ENCODE assay signal across 19 mouse cellular contexts in genomic region chr10:68465737-68466327, GRCm38 (mm10).
DNase-seq lines count a peak whose midpoint lies in the region; ATAC-seq and TF ChIP-seq lines count a peak whose summit lies in the region.
"Had no signal": no experiment of that assay in that cellular context is flagged by ENCODE, and none has a peak within 500 bp of the region (broad histone marks: within the 10 kb centered on the region; RNA-seq: fewer than 3 reads in every experiment).

No protein-coding gene starts in this region.

- H3K4me3 ChIP-seq in intestine, embryonic 15.5 days (replicated peaks): no peak overlapping the region
- no peak overlapping the region for H3K4me3 ChIP-seq in intestine, embryonic 16.5 days (ENCODE audit: low read length)
- no peak overlapping the region for H3K4me3 ChIP-seq in liver, adult 2 months (ENCODE audit: insufficient read depth, low read depth, low read length)
- no peak overlapping the region for H3K4me3 ChIP-seq in embryonic facial prominence, embryonic 10.5 days
- H3K4me3 ChIP-seq in stomach, embryonic 15.5 days (replicated peaks): no peak overlapping the region
- H3K4me3 ChIP-seq: forebrain, embryonic 12.5 days; heart, embryonic 10.5 days; hindbrain, embryonic 12.5 days had no signal

- peak; percentile 58 for DNase-seq in liver, adult 2 months (ENCODE audit: extremely low read depth, low read depth, low spot score)
- no peak for DNase-seq in liver
- no peak for DNase-seq in embryonic facial prominence, embryonic 10.5 days (ENCODE audit: low spot score)
- no peak for DNase-seq in layer of hippocampus, postnatal 10 days (ENCODE audit: low spot score in 2 of 2)
- DNase-seq: adrenal gland, postnatal 10 days; cerebellum, adult 11-12 months; cerebellum, adult 9-10 months; cerebellum, postnatal 25 days; gastrocnemius, postnatal 10 days; heart, adult 18-20 months; heart, postnatal 10 days; heart, postnatal 4 days had no signal

- no peaks in the 10 kb centered on the region for H3K79me2 ChIP-seq in liver, adult 2 months (ENCODE audit: control insufficient read depth, insufficient read depth, low read length)

- no peaks in the 10 kb centered on the region for H3K27me3 ChIP-seq in intestine, embryonic 15.5 days (replicated peaks)
- H3K27me3 ChIP-seq in intestine, embryonic 16.5 days (replicated peaks; ENCODE audit: control insufficient read depth, insufficient read depth, low read length): no peaks in the 10 kb centered on the region
- H3K27me3 ChIP-seq in liver, adult 2 months (ENCODE audit: control insufficient read depth, insufficient read depth, low read length): no peaks in the 10 kb centered on the region
- H3K27me3 ChIP-seq in embryonic facial prominence, embryonic 10.5 days (replicated peaks; ENCODE audit: low read depth, poor library complexity, severe bottlenecking): no peaks in the 10 kb centered on the region
- H3K27me3 ChIP-seq in stomach, embryonic 15.5 days (replicated peaks): no peaks in the 10 kb centered on the region
- H3K27me3 ChIP-seq: forebrain, embryonic 12.5 days; hindbrain, embryonic 12.5 days had no signal

- H3K9ac ChIP-seq in intestine, embryonic 15.5 days: no peak overlapping the region
- no peak overlapping the region for H3K9ac ChIP-seq in intestine, embryonic 16.5 days (ENCODE audit: low read depth, low read length)
- no peak overlapping the region for H3K9ac ChIP-seq in liver, adult 2 months (ENCODE audit: low read depth, low read length)
- H3K9ac ChIP-seq in stomach, embryonic 15.5 days: no peak overlapping the region
- H3K9ac ChIP-seq: forebrain, embryonic 12.5 days; hindbrain, embryonic 12.5 days had no signal

- no peak for TF ChIP-seq POLR2A in liver, adult 2 months (IDR thresholded peaks at IDR 0.05; ENCODE audit: extremely low read depth, insufficient read depth, low read length)

- peak; percentile 56; the same call in 1 of the 2 replicates for ATAC-seq in intestine, embryonic 15.5 days
- ATAC-seq in intestine, embryonic 16.5 days: no peak
- ATAC-seq in stomach, embryonic 15.5 days (ENCODE audit: insufficient read depth, low FRiP score, low read depth): no peak
- ATAC-seq: forebrain, embryonic 16.5 days had no signal

- H3K4me1 ChIP-seq in intestine, embryonic 15.5 days (replicated peaks): no peaks in the 10 kb centered on the region
- 0 out of 2 replicates have a peak, but pooled peaks cover 4% of the 10 kb centered on the region for H3K4me1 ChIP-seq in intestine, embryonic 16.5 days (ENCODE audit: control insufficient read depth, insufficient read depth, low read length)
- peaks cover 5% of the 10 kb centered on the region; the same call in 1 of the 2 replicates for H3K4me1 ChIP-seq in liver, adult 2 months (ENCODE audit: control insufficient read depth, insufficient read depth, low read length)
- peaks cover 5% of the 10 kb centered on the region; the same call in 1 of the 2 replicates for H3K4me1 ChIP-seq in embryonic facial prominence, embryonic 10.5 days
- no peaks in the 10 kb centered on the region for H3K4me1 ChIP-seq in stomach, embryonic 15.5 days
- H3K4me1 ChIP-seq: forebrain, embryonic 12.5 days; heart, embryonic 10.5 days; hindbrain, embryonic 12.5 days had no signal

- WGBS in intestine, embryonic 15.5 days: 38% methylated on average over 4 of the region's 4 CpGs
- WGBS in intestine, embryonic 16.5 days: 58% methylated on average over 4 of the region's 4 CpGs
- 90% methylated on average over 4 of the region's 4 CpGs for whole genome bisulfite sequencing in liver, adult 2 months
- WGBS in embryonic facial prominence, embryonic 10.5 days: 83% methylated on average over 4 of the region's 4 CpGs
- WGBS in stomach, embryonic 15.5 days: 45% methylated on average over 4 of the region's 4 CpGs

- H3K4me2 ChIP-seq in intestine, embryonic 15.5 days (replicated peaks): no peak overlapping the region
- H3K4me2 ChIP-seq in intestine, embryonic 16.5 days (ENCODE audit: low read depth, low read length): no peak overlapping the region
- H3K4me2 ChIP-seq in stomach, embryonic 15.5 days: no peak overlapping the region
- H3K4me2 ChIP-seq: forebrain, embryonic 12.5 days; hindbrain, embryonic 12.5 days had no signal

- TF ChIP-seq CTCF in liver, adult 2 months (IDR thresholded peaks at IDR 0.05; ENCODE audit: low read depth, low read length): no peak

- no peak overlapping the region for H3K27ac ChIP-seq in intestine, embryonic 15.5 days
- H3K27ac ChIP-seq in intestine, embryonic 16.5 days (ENCODE audit: low read length): no peak overlapping the region
- H3K27ac ChIP-seq in liver, adult 2 months (replicated peaks; ENCODE audit: insufficient read depth, low read depth, low read length): no peak overlapping the region
- H3K27ac ChIP-seq in embryonic facial prominence, embryonic 10.5 days (replicated peaks): 0 out of 2 replicates have a peak overlapping the region, but pooled peaks have one; percentile 10
- H3K27ac ChIP-seq in stomach, embryonic 15.5 days: peak overlapping the region; percentile 41; the same call in 1 of the 2 replicates
- H3K27ac ChIP-seq: forebrain, embryonic 12.5 days; heart, embryonic 10.5 days; hindbrain, embryonic 12.5 days had no signal

- no peaks in the 10 kb centered on the region for H3K36me3 ChIP-seq in intestine, embryonic 15.5 days
- H3K36me3 ChIP-seq in intestine, embryonic 16.5 days (ENCODE audit: control insufficient read depth, insufficient read depth, low read length): no peaks in the 10 kb centered on the region
- H3K36me3 ChIP-seq in liver, adult 2 months (ENCODE audit: control insufficient read depth, insufficient read depth, low read length): no peaks in the 10 kb centered on the region
- no peaks in the 10 kb centered on the region for H3K36me3 ChIP-seq in embryonic facial prominence, embryonic 10.5 days (replicated peaks)
- H3K36me3 ChIP-seq in stomach, embryonic 15.5 days: no peaks in the 10 kb centered on the region
- H3K36me3 ChIP-seq: forebrain, embryonic 12.5 days; heart, embryonic 10.5 days; hindbrain, embryonic 12.5 days had no signal

- H3K9me3 ChIP-seq in intestine, embryonic 15.5 days: no peaks in the 10 kb centered on the region
- H3K9me3 ChIP-seq in intestine, embryonic 16.5 days (ENCODE audit: control insufficient read depth, low read length): no peaks in the 10 kb centered on the region
- H3K9me3 ChIP-seq in embryonic facial prominence, embryonic 10.5 days: no peaks in the 10 kb centered on the region
- H3K9me3 ChIP-seq in stomach, embryonic 15.5 days: no peaks in the 10 kb centered on the region
- H3K9me3 ChIP-seq: forebrain, embryonic 12.5 days; heart, embryonic 10.5 days; hindbrain, embryonic 12.5 days had no signal

Comparison
In these comparisons a context has a peak if more than half of its experiments do, and no peak if none do; other contexts are left out.
1. H3K27ac ChIP-seq: peak in embryonic facial prominence, embryonic 10.5 days (single experiment) and stomach, embryonic 15.5 days (single experiment); none in intestine, embryonic 15.5 days (single experiment), intestine, embryonic 16.5 days (single experiment) and liver, adult 2 months (single experiment).